Mouse (Mus musculus) midbrain, embryonic 10.5 days (tissue): ENCODE data around the gene Olfr462. TPM values are rescaled to one million over a fixed set of nuclear protein-coding genes. Genes with fewer than 3 reads are reported as not detected.

Source experiments
- DNase-seq: peaks from one replicate; pipeline ENCODE4 v3.0.0-alpha.2; 2017; ENCODE audit warnings: low spot score
- H3K27ac ChIP-seq: fragments of 300-500 bp; sonication (generic); replicated peaks from 2 replicates; pipeline ENCODE4 v1.5.1; 2016; ENCODE audit warnings: mild to moderate bottlenecking
- H3K27me3 ChIP-seq: fragments of 300-500 bp; sonication (generic); 2 replicates; pipeline ENCODE4 v1.6.1; 2016; ENCODE audit warnings: low read depth, mild to moderate bottlenecking; ENCODE audit not compliant: poor library complexity, severe bottlenecking
- H3K36me3 ChIP-seq: fragments of 300-500 bp; sonication (generic); 2 replicates; pipeline ENCODE4 v1.6.1; 2016; ENCODE audit warnings: mild to moderate bottlenecking, moderate library complexity
- H3K4me1 ChIP-seq: fragments of 300-500 bp; sonication (generic); 2 replicates; pipeline ENCODE4 v1.6.1; 2016
- H3K4me3 ChIP-seq: fragments of 300-500 bp; sonication (generic); 2 replicates; pipeline ENCODE4 v1.5.1; 2016; ENCODE audit warnings: mild to moderate bottlenecking, moderate library complexity
- H3K9me3 ChIP-seq: fragments of 300-500 bp; sonication (generic); replicated peaks from 2 replicates; pipeline ENCODE4 v1.6.1; 2016; ENCODE audit warnings: mild to moderate bottlenecking
- WGBS: fragments of 180-500 bp; shearing (Covaris S2); methylation state at CpG from one replicate; pipeline ENCODE4 v1.1.7; 2016; 5-methylcytosine and 5-hydroxymethylcytosine counted together
- polyA plus RNA-seq: library from polyadenylated mRNA; unstranded; fragments of >200 nt; fragmentation: Nextera tagmentation; extraction: Ambion mirVana; gene quantifications from 2 replicates; pipeline ENCODE4 v1.2.1, GENCODE M21; 2016

Gene Olfr462
- not detected in 2 replicates for polyA plus RNA-seq

GRCm38 (mm10) chr11:87892168-87892567 lies at the start of gene Olfr462:
Olfr462 (minus strand) TSS chr11:87892268.
- H3K9me3 ChIP-seq = no peaks in the 10 kb centered on the region
- H3K27ac ChIP-seq = no peak within 1 kb of the TSS
- no peaks in the 10 kb centered on the region for H3K27me3 ChIP-seq
- H3K4me3 ChIP-seq = no peak within 1 kb of the TSS
- DNase-seq = no peak
- no peaks in the 10 kb centered on the region for H3K36me3 ChIP-seq
- H3K4me1 ChIP-seq = no peaks in the 10 kb centered on the region
- 91% methylated on average over 6 of the region's 6 CpGs for WGBS

GRCm38 (mm10) chr11:87935467-87935866 lies 43.4 kb upstream of the Olfr462 start:
- Histone ChIP-seq H3K4me3 (no peak overlapping the region), H3K4me1 (no peaks in the 10 kb centered on the region), H3K36me3 (no peaks in the 10 kb centered on the region), H3K27me3 (no peaks in the 10 kb centered on the region), H3K9me3 (no peaks in the 10 kb centered on the region), H3K27ac (no peak overlapping the region)
- WGBS = 86% methylated on average over 3 of the region's 3 CpGs
- DNase-seq = no peak

- H3K4me3 ChIP-seq = no peak overlapping the region
- WGBS = 80% methylated on average over 2 of the region's 2 CpGs
- H3K9me3 ChIP-seq = no peaks in the 10 kb centered on the region
- no peaks in the 10 kb centered on the region for H3K36me3 ChIP-seq
- H3K27ac ChIP-seq = no peak overlapping the region
- no peaks in the 10 kb centered on the region for H3K4me1 ChIP-seq
- no peak for DNase-seq
- H3K27me3 ChIP-seq = no peaks in the 10 kb centered on the region
These were observed 41.7 kb upstream of the Olfr462 start for GRCm38 (mm10) chr11:87933731-87934130.

- no peak for DNase-seq
- WGBS = 89% methylated on average over 2 of the region's 2 CpGs
- Histone ChIP-seq H3K4me3 (no peak overlapping the region), H3K36me3 (no peaks in the 10 kb centered on the region), H3K4me1 (no peaks in the 10 kb centered on the region), H3K9me3 (no peaks in the 10 kb centered on the region), H3K27ac (no peak overlapping the region), H3K27me3 (no peaks in the 10 kb centered on the region)
These were observed 38.3 kb upstream of the Olfr462 start for GRCm38 (mm10) chr11:87930348-87930747.

- H3K4me1 ChIP-seq = no peaks in the 10 kb centered on the region
- H3K27ac ChIP-seq = no peak within 1 kb of the TSS
- H3K9me3 ChIP-seq = no peaks in the 10 kb centered on the region
- no peaks in the 10 kb centered on the region for H3K27me3 ChIP-seq
- H3K36me3 ChIP-seq = no peaks in the 10 kb centered on the region
- peak; percentile 43 for DNase-seq
- no peak within 1 kb of the TSS for H3K4me3 ChIP-seq
- WGBS = 35% methylated on average over 5 of the region's 5 CpGs
These were observed 28.9 kb upstream of the Olfr462 start, which contains the start of gene Olfr464 for GRCm38 (mm10) chr11:87920966-87921365. Olfr464 (minus strand) TSS chr11:87920967.

GRCm38 (mm10) chr11:87920301-87920700 lies 28.2 kb upstream of the Olfr462 start:
- H3K9me3 ChIP-seq = no peaks in the 10 kb centered on the region
- no peaks in the 10 kb centered on the region for H3K36me3 ChIP-seq
- WGBS = 69% methylated on average over 2 of the region's 2 CpGs
- no peaks in the 10 kb centered on the region for H3K4me1 ChIP-seq
- H3K4me3 ChIP-seq = no peak overlapping the region
- H3K27ac ChIP-seq = no peak overlapping the region
- H3K27me3 ChIP-seq = no peaks in the 10 kb centered on the region
- no peak for DNase-seq

- no peak overlapping the region for H3K4me3 ChIP-seq
- DNase-seq = no peak
- H3K36me3 ChIP-seq = no peaks in the 10 kb centered on the region
- 88% methylated on average over 1 of the region's 1 CpGs for WGBS
- no peaks in the 10 kb centered on the region for H3K4me1 ChIP-seq
- no peaks in the 10 kb centered on the region for H3K9me3 ChIP-seq
- no peak overlapping the region for H3K27ac ChIP-seq
- H3K27me3 ChIP-seq = no peaks in the 10 kb centered on the region
These were observed 23.9 kb upstream of the Olfr462 start for GRCm38 (mm10) chr11:87916005-87916404.

- Histone ChIP-seq H3K27me3 (no peaks in the 10 kb centered on the region), H3K36me3 (no peaks in the 10 kb centered on the region), H3K4me1 (no peaks in the 10 kb centered on the region; the same call in 1 of the 2 replicates), H3K4me3 (no peak overlapping the region), H3K9me3 (no peaks in the 10 kb centered on the region), H3K27ac (no peak overlapping the region)
- 85% methylated on average over 3 of the region's 3 CpGs for WGBS
- no peak for DNase-seq
These were observed 12.3 kb upstream of the Olfr462 start for GRCm38 (mm10) chr11:87904331-87904730.

- no peak within 1 kb of the TSS for H3K27ac ChIP-seq
- no peaks in the 10 kb centered on the region for H3K36me3 ChIP-seq
- peaks cover 6% of the 10 kb centered on the region; the same call in 1 of the 2 replicates for H3K27me3 ChIP-seq
- no peaks in the 10 kb centered on the region for H3K4me1 ChIP-seq
- no peak within 1 kb of the TSS for H3K4me3 ChIP-seq
- H3K9me3 ChIP-seq = no peaks in the 10 kb centered on the region
- no peak for DNase-seq
These were observed 5.2 kb upstream of the Olfr462 start, which contains the start of gene Olfr463 for GRCm38 (mm10) chr11:87897287-87897686. Olfr463 (minus strand) TSS chr11:87897387.

- no peaks in the 10 kb centered on the region for H3K36me3 ChIP-seq
- H3K4me1 ChIP-seq = no peaks in the 10 kb centered on the region
- no peak overlapping the region for H3K4me3 ChIP-seq
- no peaks in the 10 kb centered on the region for H3K9me3 ChIP-seq
- 88% methylated on average over 5 of the region's 5 CpGs for WGBS
- no peak overlapping the region for H3K27ac ChIP-seq
- no peaks in the 10 kb centered on the region for H3K27me3 ChIP-seq
- no peak for DNase-seq
These were observed 7.2 kb downstream of the Olfr462 start for GRCm38 (mm10) chr11:87884856-87885255.

GRCm38 (mm10) chr11:87883493-87883892 lies 8.6 kb downstream of the Olfr462 start:
- no peaks in the 10 kb centered on the region for H3K27me3 ChIP-seq
- WGBS = 48% methylated on average over 5 of the region's 5 CpGs
- H3K4me1 ChIP-seq = no peaks in the 10 kb centered on the region
- no peaks in the 10 kb centered on the region for H3K36me3 ChIP-seq
- H3K4me3 ChIP-seq = no peak overlapping the region
- H3K9me3 ChIP-seq = no peaks in the 10 kb centered on the region
- DNase-seq = no peak
- no peak overlapping the region for H3K27ac ChIP-seq

- WGBS = 74% methylated on average over 4 of the region's 4 CpGs
- no peak overlapping the region for H3K4me3 ChIP-seq
- no peaks in the 10 kb centered on the region for H3K36me3 ChIP-seq
- no peaks in the 10 kb centered on the region for H3K4me1 ChIP-seq
- H3K27ac ChIP-seq = no peak overlapping the region
- DNase-seq = no peak
- H3K9me3 ChIP-seq = no peaks in the 10 kb centered on the region
- no peaks in the 10 kb centered on the region for H3K27me3 ChIP-seq
These were observed 10.4 kb downstream of the Olfr462 start for GRCm38 (mm10) chr11:87881714-87882113.

GRCm38 (mm10) chr11:87879826-87880225 lies 12.2 kb downstream of the Olfr462 start:
- DNase-seq = no peak
- no peak overlapping the region for H3K4me3 ChIP-seq
- H3K4me1 ChIP-seq = no peaks in the 10 kb centered on the region
- no peak overlapping the region for H3K27ac ChIP-seq
- H3K27me3 ChIP-seq = no peaks in the 10 kb centered on the region
- WGBS = 88% methylated on average over 9 of the region's 9 CpGs
- no peaks in the 10 kb centered on the region for H3K36me3 ChIP-seq
- H3K9me3 ChIP-seq = no peaks in the 10 kb centered on the region

- no peaks in the 10 kb centered on the region for H3K27me3 ChIP-seq
- WGBS = 90% methylated on average over 6 of the region's 6 CpGs
These were observed 16.6 kb downstream of the Olfr462 start, which contains the start of gene Epx for GRCm38 (mm10) chr11:87875436-87875835. Epx (minus strand) TSS chr11:87875536.

More at GRCm38 (mm10) chr11:87875436-87875835, 16.6 kb downstream of the Olfr462 start, which contains the start of gene Epx:
- H3K4me3 ChIP-seq = no peak within 1 kb of the TSS
- no peaks in the 10 kb centered on the region for H3K36me3 ChIP-seq
- DNase-seq = no peak
- H3K9me3 ChIP-seq = no peaks in the 10 kb centered on the region
- no peaks in the 10 kb centered on the region for H3K4me1 ChIP-seq
- H3K27ac ChIP-seq = no peak within 1 kb of the TSS
